Mouse (Mus musculus): Measurements from ENCODE around the gene March9.
"Not testable (repeated sequence)": the region's sequence is repeated elsewhere in the genome, so short reads cannot be mapped to it uniquely, and the experiment has no call there.

Gene March9

DNA sequence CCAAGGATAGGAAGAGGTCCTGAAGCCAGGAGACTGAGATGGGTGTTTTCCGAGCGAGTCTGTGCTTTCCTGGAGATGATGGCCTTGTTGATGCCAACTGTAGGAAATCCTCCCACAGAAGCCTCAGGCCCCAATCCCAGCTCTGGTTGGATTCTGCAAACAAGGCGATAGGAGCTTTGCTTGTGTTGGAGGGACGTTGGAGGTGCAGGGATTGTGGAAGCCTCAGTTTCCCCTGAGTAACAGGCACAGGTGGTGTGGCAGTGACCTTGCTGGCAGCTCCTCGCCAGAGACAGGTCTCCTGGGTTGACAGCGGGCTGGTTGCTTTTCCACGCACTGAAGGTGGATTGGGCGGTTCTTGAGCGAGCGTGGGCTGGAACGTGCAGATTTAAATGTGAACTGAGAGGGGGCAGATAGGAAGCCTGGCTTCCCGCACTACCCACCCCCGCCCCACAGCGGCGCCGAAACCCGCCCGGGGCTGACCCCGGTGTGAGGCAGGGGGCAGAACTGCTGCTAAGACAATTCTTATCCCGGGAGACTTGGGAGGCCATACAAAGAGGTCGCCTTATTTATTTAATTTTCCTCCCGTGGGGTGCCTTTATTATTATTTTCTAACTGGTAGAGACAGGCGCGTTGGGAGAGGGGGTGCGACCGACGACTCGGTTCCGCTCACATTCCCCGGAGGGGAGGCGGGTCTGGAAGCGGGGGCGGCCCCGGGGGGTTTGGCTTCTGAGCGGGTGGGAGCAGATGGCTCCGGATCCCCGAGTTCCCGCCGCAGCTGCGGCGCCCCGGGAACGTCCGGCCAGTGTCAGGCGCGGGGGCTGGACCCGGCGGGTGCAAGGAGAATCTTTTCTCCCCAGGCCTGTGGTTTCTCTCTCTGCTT, 21.2 kb upstream of the March9 start:
- no peak for DNase-seq (ENCODE audit: low read depth in 1 of 2, low spot score in 2 of 2)

DNA sequence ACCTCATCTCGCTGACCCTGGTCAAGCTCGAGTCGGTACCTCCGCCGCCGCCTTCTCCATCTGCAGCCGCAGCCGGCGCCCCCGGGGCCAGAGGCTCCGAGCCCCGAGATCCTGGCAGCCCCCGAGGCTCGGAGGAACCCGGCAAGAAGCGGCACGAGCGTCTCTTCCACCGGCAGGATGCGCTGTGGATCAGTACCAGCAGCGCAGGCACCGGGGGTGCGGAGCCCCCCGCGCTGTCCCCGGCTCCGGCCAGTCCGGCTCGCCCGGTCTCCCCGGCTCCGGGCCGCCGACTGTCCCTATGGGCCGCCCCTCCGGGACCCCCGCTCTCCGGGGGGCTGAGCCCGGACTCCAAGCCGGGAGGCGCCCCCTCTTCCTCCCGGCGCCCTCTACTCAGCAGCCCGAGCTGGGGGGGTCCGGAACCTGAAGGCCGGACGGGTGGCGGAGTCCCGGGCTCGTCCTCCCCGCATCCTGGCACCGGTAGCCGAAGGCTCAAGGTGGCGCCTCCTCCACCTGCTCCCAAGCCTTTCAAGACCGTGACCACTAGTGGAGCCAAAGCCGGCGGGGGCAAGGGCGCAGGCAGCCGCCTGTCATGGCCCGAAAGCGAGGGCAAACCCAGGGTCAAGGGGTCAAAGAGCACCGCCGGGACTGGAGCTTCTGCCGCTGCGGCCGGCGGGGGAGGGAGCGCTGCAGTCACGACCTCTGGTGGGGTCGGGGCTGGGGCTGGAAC, 19.8 kb upstream of the March9 start:
- no peak for DNase-seq (ENCODE audit: low read depth in 1 of 2, low spot score in 2 of 2)

DNA sequence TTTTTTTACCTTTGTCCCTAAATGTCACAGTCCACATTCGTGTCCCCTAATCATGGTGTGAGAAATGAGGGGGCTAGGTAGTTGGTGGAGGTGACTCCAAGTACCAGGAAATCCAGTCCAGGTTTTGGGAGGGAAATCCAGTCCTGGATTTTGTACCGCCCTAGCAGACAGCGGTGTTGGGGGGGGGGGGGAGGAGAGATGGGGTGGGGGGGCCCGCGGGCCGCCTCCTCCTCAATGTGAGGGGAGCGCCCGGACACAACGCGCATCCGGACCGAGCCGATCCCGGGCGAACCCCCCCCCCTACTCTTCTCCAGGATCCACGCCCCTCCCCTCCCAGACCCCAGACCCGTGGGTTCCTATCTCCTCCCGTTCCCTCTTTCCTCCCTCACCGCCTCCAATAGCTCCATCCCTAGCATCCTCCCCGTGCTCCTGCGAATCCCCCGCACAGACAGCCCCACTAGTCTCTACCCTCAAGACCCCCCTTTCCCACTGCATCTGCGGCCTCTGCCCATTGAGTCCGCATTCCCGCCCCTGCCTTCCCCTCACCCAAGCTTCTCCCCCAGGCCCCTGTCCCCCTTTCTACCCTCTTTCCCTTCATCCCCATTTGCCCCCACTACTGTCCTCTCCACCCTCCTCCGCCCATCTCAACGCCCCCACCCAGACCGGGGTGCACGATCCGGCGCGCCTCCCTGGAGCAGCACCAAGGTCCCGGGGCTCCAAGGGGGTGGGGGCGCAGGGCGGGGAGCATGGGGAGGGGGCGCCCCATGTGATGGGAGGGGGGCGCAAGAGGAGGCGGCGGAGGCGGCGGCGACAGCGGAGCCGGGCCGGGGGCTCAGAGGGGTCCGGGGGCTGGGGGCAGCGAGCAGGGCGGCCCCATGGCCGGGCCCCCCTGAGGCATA, 18.9 kb upstream of the March9 start:
- no peak for DNase-seq (ENCODE audit: low read depth in 1 of 2, low spot score in 2 of 2)

DNA sequence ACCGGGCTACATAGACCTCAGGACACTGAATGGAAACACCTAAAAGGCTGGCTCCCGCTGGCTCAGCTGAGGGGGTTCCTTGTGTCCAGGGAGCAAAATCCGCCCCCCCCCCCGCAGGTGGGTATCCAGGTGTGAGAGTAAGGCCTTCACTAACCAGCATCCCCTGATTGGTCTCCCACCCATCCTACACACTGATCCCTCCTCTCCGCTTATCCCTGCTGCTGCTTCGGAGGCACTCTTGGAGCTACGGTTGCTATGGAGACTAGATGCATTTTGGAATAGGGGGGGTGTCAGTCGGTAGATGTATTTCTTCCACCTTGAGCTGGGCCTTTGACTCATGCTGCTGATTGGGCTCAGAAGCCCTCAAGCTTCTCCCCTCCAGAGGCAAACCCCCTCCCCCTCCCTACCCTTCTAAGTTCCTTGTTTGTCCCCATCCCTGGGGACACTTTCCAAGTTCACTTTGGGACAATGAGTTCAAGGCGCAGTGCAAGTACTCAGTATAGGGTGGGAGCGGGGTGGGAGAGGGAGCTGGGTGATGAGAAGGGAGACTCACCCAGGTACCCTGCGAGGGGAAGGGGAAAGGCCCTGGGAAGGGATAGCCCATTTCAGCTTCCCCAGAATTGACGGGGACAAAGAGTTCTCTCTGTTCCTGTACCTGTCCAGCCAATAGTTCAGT, 18.2 kb upstream of the March9 start:
- DNase-seq (ENCODE audit: low read depth in 1 of 2, low spot score in 2 of 2): no peak

DNA sequence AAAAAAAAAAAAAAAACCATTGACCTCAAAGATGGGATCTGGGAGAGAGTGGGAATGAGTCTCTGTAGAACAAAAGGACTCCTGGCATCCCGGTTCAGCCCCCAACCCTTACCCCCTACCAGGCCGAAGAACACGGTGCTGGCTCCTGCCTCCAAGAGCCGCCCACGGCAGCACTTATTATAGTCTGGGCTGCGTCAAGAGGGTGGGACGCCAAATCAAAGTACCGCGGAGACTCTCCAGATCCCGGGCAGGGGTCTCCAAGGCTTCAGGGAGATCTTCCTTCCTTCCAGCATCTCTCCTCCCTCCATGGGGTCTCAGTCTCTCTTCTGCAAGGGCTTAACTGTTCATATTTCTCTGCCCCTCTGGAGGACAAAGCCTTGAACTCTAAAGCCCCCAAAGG, 17.5 kb upstream of the March9 start:
- no peak for DNase-seq (ENCODE audit: low read depth in 1 of 2, low spot score in 2 of 2)

DNA sequence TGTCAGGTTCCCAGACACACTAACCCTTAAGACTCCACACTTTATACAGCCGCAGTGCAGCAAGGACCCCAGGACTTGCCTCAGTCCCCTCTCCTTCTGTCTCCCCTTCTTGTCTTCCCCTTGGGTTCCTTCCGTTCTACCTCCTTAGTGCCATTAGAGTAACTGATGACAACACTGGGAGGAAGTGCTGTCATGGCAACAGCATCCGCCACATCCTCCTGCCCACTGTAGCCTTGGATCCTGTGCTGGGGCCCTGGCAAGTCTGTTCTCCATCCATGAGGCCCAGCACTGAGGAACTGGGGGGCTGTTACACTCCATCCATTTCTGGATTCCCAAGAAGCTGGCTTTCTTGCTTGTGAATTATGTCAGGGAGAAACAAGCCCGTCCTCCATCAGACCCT, 16.1 kb upstream of the March9 start:
- DNase-seq (ENCODE audit: low read depth in 1 of 2, low spot score in 2 of 2): peak in 1 of 2 experiments; percentile 16

DNA sequence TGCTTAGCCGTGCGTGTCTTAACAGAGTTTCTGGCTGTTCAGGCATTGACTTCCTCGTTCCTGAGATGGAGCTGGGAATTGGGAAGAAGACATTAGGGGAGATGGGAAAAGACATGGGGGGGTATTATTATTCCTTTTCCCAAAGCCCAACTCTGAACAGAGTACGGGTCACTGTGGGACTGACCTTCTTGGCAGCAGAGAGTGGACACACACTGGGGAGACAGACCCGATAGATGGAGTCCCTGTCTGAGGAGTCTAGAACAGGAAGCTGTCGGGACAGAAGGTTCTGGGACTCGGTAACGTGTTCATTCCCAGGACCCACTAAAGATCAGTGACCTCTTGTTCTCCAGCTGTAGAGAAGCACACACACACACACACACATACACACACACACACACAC, 15.7 kb upstream of the March9 start:
- no peak for DNase-seq (ENCODE audit: low read depth in 1 of 2, low spot score in 2 of 2)

DNA sequence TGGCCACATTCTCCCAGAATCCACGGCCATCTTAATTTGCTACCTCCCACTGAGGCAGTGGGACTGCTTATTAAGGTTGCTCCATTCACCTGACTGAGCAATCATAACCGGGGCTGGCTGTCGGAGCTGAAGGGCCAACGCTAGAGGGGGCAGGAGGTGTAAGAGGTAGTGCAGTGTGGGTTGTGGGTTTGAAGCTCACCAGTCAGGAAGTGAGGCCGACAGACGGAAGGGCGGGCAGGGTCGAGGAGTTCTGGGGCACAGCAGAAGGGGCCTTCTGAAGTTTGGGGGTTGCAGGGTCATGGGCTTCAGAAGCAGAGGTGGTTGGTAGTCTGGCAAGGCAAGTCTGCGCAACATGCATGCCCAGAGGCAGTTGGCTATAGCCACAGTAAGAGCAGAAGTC, 15.1 kb upstream of the March9 start, which contains the start of gene Agap2:
TSS of gene Agap2 (plus strand) at position 205 of the 400 bp plus-strand sequence.
- DNase-seq (ENCODE audit: low read depth in 1 of 2, low spot score in 2 of 2): peak in 1 of 2 experiments; percentile 33

DNA sequence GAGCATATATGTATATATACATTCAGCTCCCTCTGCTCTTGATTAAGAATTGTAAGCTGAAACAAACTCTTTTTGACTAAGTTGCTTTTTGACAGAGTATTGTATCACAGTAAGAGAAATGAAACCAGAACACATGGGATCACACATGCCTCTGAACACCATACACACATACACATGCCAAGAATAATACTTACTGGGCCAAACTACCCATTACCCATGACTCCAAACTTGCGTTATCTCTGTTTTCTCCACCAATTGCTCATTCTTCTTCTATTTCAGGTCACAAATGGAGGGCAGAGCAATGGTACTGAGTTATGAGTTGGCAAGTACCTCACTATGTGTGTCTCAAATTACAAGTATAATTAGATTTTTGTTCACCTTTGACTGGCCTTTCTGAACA, 14.0 kb upstream of the March9 start:
- DNase-seq (ENCODE audit: low read depth in 1 of 2, low spot score in 2 of 2): no peak

DNA sequence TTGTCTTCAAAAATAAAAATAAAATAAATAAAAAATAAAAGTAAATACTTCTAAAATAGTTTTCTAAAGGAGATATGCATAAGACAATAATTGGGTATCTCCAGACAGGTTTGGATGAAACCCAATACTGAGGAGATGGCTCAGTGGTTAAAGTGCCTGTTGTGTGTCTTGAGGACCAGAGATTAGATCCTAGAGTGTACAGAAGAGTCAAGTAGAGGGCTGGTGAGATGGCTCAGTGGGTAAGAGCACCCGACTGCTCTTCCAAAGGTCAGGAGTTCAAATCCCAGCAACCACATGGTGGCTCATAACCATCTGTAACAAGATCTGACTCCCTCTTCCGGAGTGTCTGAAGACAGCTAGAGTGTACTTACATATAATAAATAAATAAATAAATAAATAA, 13.0 kb upstream of the March9 start:
- not testable (repeated sequence) for DNase-seq (ENCODE audit: low read depth in 1 of 2, low spot score in 2 of 2)

DNA sequence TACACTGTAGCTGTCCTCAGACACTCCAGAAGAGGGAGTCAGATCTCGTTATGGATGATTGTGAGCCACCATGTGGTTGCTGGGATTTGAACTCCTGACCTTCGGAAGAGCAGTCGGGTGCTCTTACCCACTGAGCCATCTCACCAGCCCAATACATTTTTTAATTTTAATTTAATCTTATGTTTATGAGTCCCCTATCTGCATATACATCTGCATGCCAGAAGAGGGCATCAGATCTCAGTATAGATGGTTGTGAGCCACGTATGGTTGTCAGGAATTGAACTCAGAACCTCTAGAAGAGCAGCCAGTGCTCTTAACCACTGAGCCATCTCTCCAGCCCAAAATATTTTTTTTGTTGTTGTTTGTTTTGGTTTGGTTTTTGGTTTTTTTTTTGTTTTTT, 12.3 kb upstream of the March9 start:
- not testable (repeated sequence) for DNase-seq (ENCODE audit: low read depth in 1 of 2, low spot score in 2 of 2)

DNA sequence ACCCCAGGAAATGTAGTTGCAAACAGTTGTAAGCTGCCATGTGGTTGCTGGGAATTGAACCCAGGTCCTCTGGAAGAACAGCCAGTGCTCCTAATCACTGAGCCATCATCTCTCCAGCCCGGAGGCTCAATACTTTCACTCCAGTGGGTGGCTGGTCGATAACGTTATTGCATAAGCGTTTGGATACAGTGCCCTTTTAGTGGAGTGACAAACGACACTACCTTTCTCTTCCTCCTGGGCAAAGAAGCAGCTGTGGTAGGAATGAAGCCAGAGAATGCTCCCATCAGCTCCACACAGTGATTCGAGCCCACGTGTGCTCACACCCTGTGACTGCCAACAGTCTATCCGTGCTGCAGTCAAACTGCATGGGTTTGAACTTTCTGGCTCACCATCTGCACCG, 11.2 kb upstream of the March9 start:
- no peak for DNase-seq (ENCODE audit: low read depth in 1 of 2, low spot score in 2 of 2)

DNA sequence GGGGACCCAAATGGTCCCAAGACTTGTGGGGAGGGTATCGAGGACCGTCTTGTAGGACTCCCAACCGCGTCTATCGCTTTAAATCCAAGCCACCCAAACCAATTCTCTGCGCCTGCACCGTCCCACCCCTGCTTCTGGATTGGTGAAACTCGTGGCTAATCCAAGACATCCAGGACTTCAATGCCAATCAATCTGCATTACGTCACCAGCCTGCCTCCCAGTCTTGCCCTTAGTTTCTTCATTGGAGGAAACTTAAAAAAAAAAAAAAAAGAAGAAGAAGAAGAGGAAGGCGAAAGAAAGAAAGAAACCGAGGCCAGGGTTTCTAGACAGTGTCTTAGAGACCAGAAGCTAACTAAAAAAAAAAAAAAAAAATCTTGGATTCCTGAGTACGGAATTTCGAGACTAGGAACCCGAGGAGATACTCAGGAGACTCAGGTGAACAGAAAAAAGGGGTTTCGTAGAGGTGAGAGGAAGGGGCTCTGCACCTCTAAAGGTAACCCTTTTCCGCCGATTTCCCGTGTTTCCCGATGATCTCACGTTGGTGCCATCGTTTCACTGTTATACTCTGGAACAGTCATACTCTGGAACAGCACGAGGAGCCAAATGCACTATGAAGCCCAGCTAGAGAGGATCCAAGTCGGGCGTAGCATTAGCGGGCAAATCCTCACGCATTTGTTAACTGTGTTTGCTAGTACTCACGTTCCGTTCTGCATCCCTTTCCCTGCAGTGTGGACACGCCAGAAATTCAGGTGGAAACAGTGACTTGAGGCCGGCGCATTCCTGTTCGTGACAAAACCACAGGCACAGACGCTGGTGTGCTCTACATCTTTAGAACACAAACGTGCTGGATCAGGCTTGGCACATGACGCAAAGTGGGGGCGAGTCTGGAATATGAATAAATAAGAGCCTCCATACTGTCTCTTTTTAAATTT, 10.5 kb upstream of the March9 start, which contains the start of gene Tspan31:
TSS of gene Tspan31 (minus strand) at position 75 of the 932 bp plus-strand sequence.
- peak; percentile 59 to 68 for DNase-seq (ENCODE audit: low read depth in 1 of 2, low spot score in 2 of 2)

DNA sequence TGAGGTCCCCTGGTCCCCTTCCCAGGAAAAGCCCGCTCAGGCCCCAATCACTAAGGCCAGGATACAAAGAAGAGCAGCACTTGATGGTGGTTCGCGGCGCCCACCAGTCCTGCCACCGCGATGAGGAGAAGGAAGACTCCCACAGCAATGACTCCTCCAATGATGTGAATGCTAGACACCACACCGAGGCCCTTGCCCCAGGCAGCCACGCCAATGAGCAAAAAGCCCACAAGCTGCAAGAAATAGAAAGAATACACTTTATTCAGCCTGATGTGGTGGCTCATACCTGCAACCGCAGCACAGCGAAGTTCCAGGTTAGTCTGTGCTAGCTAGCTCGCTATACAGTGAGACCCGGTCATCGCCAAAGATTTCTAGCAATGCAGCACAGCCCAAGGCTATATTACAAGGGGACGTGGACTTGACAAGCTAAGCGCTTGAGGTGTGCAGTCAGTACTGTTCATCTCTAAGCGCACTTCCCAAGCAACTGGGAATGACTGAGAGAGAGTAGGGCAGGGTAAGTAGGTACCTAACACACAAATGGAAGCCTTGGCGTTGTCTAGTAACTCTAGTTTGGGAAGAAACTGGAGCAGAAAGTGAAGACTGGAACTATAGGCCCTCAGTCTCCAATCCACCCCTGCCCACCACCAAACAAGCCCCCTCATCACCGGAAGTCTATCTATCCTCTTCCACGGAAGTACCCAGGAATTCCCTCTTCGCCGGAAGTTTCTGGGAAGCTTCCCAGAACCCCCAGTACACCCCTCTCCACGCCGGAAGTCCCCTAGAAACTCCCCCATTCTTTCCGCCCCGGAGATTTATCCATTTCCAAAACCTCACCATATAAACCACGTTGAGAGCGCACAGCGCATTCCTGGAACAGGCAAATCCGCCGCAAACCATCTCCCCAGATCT, 9.6 kb upstream of the March9 start:
- DNase-seq (ENCODE audit: low read depth in 1 of 2, low spot score in 2 of 2): no peak

DNA sequence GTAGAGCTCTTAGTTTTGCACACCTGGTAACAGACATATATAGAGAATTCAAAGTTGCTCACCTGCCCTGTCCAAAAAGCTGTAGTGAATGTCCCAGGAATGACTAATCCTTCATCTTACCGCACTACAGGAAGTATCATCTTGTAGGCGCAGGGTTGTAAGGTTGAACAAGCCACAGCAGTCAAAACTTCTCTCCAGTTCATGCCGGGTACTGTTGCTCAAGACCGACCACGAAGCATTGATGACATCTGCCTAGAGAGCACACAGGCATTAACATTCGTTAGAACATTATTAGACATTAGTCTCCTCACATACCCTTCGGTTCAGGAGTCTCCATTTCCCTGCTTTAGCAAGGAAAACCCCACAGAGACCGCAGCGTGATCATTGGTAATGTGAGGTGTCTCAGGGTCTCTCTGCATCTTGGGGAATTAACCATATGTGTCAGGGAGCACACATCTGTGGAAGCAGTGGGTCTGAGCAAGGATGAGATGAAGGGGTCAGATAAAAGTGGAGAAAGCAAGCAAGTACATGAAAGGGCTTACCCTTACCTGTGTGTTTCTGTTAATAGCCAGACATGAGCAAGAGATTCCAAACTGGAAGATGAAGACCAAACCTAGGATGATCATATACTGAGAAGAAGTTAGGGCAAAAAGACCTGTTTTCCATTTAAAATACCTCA, 8.5 kb upstream of the March9 start:
- DNase-seq (ENCODE audit: low read depth in 1 of 2, low spot score in 2 of 2): no peak

DNA sequence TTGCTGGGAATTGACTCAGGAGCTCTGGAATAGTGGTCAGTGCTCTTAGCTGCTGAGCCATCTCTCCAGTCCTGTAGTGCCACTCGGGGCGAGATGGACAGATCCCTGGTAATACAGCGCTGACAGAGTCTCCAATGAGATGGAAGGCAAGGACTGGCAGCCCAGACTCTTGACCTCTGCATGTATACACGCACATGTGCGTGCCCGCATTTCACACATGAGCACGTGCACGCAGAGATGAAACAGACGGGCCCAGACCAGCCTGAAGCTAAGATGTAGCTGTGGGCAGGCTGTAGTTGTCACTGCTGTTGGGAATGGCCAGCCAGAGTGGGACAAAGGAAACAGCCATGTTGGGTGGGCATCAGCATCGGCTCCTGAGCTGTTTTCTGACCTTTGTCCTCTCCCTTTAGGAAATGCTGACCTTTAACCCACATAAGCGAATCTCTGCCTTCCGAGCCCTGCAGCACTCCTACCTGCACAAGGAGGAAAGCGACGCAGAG, 6.6 kb upstream of the March9 start:
- DNase-seq (ENCODE audit: low read depth in 1 of 2, low spot score in 2 of 2): no peak

DNA sequence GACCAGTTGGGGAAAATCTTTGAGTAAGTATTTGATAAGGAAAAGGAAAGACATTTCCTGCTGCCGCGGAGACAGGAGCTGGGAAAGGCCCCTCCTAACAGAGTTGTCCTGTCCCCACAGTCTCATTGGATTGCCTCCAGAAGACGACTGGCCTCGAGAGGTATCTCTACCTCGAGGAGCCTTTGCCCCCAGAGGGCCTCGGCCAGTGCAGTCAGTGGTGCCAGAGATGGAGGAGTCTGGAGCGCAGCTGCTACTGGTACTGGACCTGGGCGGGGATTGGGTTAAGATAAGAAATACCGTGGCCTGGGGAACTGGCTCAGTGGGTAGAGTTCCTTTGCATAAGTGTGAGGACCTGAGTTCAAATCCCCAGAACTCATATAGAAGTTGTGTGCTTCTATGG, 6.0 kb upstream of the March9 start:
- DNase-seq (ENCODE audit: low read depth in 1 of 2, low spot score in 2 of 2): no peak

All from monocyte, adult 2 months (primary cell).